Mouse (Mus musculus): ENCODE data around the gene Zfhx2. TPM values are rescaled to one million over a fixed set of nuclear protein-coding genes. Genes with fewer than 3 reads are reported as not detected.

The Zfhx2 gene
- polyA plus RNA-seq, 1 experiment from 2014 or later: 6.0 TPM

DNA sequence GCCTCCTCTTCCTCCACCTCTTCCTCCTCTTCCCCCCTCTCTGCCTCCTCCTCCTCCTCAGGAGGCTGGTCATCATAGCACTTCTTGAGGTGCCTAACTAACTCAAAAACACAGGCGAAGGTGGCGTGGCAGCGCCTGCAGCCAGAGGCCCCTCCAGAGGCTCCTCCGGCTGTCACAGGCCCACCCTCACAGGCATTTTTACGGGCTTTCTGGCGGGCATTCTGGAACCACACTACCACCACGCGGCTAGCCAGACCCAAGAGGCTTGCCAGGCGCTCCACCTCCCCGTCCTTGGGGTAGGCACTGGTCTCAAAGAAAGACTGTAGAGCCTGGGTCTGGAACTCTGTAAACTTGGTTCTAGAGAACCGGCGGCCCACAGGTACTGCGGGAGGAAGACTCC, 26.7 kb downstream of the Zfhx2 start:
- peaks cover 15% of the 10 kb centered on the region for H3K4me1 ChIP-seq (ENCODE audit: control insufficient read depth, insufficient read depth, low read length)
- 90% methylated on average over 13 of the region's 13 CpGs for WGBS
- H3K9me3 ChIP-seq (ENCODE audit: control insufficient read depth, low read depth, low read length): no peaks in the 10 kb centered on the region
- no peaks in the 10 kb centered on the region for H3K27me3 ChIP-seq (ENCODE audit: control insufficient read depth, insufficient read depth, low read length)
- no peak overlapping the region for H3K4me3 ChIP-seq (ENCODE audit: low read depth, low read length)
- H3K4me2 ChIP-seq (replicated peaks; ENCODE audit: low read depth, low read length): no peak overlapping the region
- no peak overlapping the region for H3K9ac ChIP-seq (replicated peaks; ENCODE audit: low read depth, low read length)
- no peak overlapping the region for H3K27ac ChIP-seq (ENCODE audit: low read length)
- peaks cover 3% of the 10 kb centered on the region for H3K36me3 ChIP-seq (ENCODE audit: control insufficient read depth, insufficient read depth, low read length)
- ATAC-seq (ENCODE audit: insufficient number of reproducible peaks, insufficient read depth, low FRiP score, low read depth): no peak

DNA sequence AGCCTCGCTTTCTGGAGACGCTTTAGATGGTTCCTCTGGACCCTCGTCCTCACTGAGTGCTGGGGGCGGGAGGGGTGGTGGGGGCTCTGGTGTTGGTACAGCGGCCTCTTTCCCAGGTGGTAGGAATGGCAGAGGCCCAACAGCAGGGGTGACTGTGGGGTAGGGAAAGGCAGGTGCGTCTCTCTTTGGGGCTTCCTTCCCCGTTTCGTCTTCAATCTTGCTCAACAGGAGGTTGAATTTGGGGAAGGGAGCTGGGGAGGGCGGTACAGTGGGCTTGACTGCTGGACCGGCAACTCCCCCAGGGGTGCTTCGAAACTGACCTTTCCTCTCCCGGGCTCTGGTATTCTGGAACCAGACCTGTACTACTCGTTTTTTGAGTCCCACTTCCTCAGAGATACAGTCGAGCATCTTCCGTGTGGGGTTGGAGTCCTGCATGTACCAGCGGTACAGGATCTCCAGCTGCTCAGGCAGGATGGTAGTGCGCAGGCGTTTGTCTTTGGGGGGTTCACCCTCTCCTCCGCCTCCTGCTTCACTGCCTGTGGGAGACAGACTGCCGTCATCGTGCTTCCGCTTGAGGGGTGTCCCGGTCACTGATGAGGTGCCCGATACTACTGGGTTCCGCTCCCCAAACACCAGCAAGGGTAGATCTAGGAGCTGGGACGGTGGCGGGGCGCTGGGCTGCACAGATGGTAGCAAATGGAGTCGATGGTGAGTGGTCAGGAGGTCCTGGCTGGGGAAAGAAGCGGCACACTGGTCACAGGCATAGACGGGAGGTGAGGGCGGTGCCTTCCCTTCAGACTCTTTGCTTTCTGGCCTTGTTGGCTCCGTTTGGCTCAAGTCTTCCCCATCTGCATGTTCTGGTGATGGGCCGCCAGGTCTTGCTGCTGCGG, 27.4 kb downstream of the Zfhx2 start:
- WGBS: 77% methylated on average over 35 of the region's 35 CpGs
- H3K4me1 ChIP-seq (ENCODE audit: control insufficient read depth, insufficient read depth, low read length): peaks cover 15% of the 10 kb centered on the region

DNA sequence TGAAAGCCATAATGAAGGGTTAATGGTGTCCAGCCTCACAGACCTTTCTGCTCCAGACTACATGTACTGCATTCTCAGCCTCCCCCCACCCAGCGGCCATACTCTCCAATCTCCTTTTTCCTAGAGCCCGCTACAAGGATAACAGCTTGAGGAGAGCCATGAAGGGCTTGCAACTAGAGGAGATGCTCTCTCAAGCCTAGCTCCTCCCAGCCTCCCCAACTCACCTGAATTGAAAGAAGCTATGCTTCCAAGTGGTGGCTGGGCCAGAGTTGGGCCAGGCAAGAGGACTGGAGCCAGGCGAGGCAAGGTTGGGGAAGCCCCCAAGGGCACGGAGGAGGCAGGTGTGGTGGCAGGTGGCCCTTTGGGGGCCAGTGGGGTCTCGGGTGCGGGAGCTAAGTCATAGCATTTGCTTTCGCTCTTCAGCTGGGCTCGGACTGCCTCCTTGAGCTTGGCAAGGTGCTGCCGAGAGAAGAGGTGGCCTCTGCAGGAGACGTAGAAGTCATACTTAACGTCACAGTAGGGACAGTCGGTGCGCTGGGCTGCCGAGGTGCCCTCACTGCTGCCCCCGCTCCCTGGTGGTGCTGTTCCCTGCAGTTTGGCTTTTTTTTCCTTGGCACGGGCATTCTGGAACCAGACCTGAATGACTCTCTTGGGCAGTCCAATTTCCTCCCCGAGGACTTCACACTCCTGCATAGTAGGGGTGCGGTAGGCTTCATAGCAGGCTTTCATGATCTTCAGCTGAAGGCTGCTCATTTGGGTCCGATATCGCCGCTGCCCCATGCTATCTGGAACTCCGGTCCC, 28.3 kb downstream of the Zfhx2 start:
- Histone ChIP-seq H3K9me3 (ENCODE audit: control insufficient read depth, low read depth, low read length) (no peaks in the 10 kb centered on the region), H3K4me1 (ENCODE audit: control insufficient read depth, insufficient read depth, low read length) (peaks cover 15% of the 10 kb centered on the region), H3K36me3 (ENCODE audit: control insufficient read depth, insufficient read depth, low read length) (peaks cover 3% of the 10 kb centered on the region), H3K27me3 (ENCODE audit: control insufficient read depth, insufficient read depth, low read length) (no peaks in the 10 kb centered on the region), H3K4me3 (ENCODE audit: low read depth, low read length) (no peak overlapping the region), H3K9ac (replicated peaks; ENCODE audit: low read depth, low read length) (no peak overlapping the region), H3K4me2 (replicated peaks; ENCODE audit: low read depth, low read length) (no peak overlapping the region), H3K27ac (ENCODE audit: low read length) (no peak overlapping the region)
- WGBS: 88% methylated on average over 22 of the region's 22 CpGs
- ATAC-seq (ENCODE audit: insufficient number of reproducible peaks, insufficient read depth, low FRiP score, low read depth): no peak

More for the DNA sequence above, 27.4 kb downstream of the Zfhx2 start:
- no peaks in the 10 kb centered on the region for H3K9me3 ChIP-seq (ENCODE audit: control insufficient read depth, low read depth, low read length)
- peaks cover 3% of the 10 kb centered on the region for H3K36me3 ChIP-seq (ENCODE audit: control insufficient read depth, insufficient read depth, low read length)
- H3K9ac ChIP-seq (replicated peaks; ENCODE audit: low read depth, low read length): no peak overlapping the region
- H3K4me2 ChIP-seq (replicated peaks; ENCODE audit: low read depth, low read length): no peak overlapping the region
- no peak for ATAC-seq (ENCODE audit: insufficient number of reproducible peaks, insufficient read depth, low FRiP score, low read depth)
- no peak overlapping the region for H3K4me3 ChIP-seq (ENCODE audit: low read depth, low read length)
- H3K27ac ChIP-seq (ENCODE audit: low read length): no peak overlapping the region
- H3K27me3 ChIP-seq (ENCODE audit: control insufficient read depth, insufficient read depth, low read length): no peaks in the 10 kb centered on the region

DNA sequence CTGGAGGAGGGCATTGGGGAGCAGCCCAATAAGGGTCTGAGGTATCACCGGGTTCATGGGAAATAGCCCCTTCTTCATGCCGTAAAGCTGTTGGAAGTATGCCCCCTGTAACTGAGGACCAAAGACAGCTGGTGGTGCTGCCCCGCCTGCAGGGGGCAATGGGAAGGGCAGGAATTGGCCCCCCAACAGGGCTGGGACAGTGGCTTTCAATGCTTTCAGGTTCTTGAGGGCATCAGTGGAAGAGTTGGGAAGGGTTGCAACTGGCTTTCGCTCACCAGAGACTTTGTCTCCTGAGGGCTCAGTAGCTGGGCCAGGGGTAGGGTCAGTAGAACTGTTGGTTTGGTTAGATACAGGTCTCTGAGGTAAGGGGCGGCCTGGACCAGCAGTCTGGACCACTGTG, 29.0 kb downstream of the Zfhx2 start:
- no peaks in the 10 kb centered on the region for H3K9me3 ChIP-seq (ENCODE audit: control insufficient read depth, low read depth, low read length)
- no peak overlapping the region for H3K4me3 ChIP-seq (ENCODE audit: low read depth, low read length)
- no peak for ATAC-seq (ENCODE audit: insufficient number of reproducible peaks, insufficient read depth, low FRiP score, low read depth)
- H3K4me1 ChIP-seq (ENCODE audit: control insufficient read depth, insufficient read depth, low read length): peaks cover 15% of the 10 kb centered on the region
- peak overlapping the region; percentile 20; the same call in 1 of the 2 replicates for H3K4me2 ChIP-seq (replicated peaks; ENCODE audit: low read depth, low read length)
- WGBS: 74% methylated on average over 5 of the region's 5 CpGs
- H3K27ac ChIP-seq (ENCODE audit: low read length): no peak overlapping the region
- H3K9ac ChIP-seq (replicated peaks; ENCODE audit: low read depth, low read length): no peak overlapping the region
- H3K27me3 ChIP-seq (ENCODE audit: control insufficient read depth, insufficient read depth, low read length): no peaks in the 10 kb centered on the region
- H3K36me3 ChIP-seq (ENCODE audit: control insufficient read depth, insufficient read depth, low read length): peaks cover 3% of the 10 kb centered on the region

DNA sequence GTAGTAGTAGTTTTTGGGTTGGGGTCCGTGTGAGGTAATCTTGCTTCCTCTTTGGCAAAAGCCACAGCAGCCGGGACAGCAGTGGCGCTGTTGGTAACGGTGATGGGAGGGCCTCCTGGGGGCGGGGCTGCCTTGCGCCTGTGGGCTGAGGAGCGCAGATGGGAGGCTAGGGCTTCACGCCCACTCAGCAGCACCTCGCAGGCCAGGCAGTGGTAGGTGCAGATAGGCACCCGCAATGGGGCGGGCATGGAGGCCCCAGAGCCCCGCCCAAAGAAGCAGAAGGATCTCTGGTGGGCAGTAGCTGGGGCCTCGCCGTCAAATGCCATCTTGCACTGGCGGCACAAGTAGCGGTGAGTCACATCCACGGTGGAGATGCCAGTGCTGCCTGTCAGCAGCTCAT, 29.5 kb downstream of the Zfhx2 start:
- H3K9ac ChIP-seq (replicated peaks; ENCODE audit: low read depth, low read length): no peak overlapping the region
- no peaks in the 10 kb centered on the region for H3K9me3 ChIP-seq (ENCODE audit: control insufficient read depth, low read depth, low read length)
- H3K27me3 ChIP-seq (ENCODE audit: control insufficient read depth, insufficient read depth, low read length): no peaks in the 10 kb centered on the region
- no peak overlapping the region for H3K27ac ChIP-seq (ENCODE audit: low read length)
- 0 out of 2 replicates have a peak overlapping the region, but pooled peaks have one; percentile 5 for H3K4me3 ChIP-seq (ENCODE audit: low read depth, low read length)
- H3K4me2 ChIP-seq (replicated peaks; ENCODE audit: low read depth, low read length): peak overlapping the region; percentile 20; the same call in 1 of the 2 replicates
- WGBS: 19% methylated on average over 17 of the region's 17 CpGs
- ATAC-seq (ENCODE audit: insufficient number of reproducible peaks, insufficient read depth, low FRiP score, low read depth): peak; percentile 85; the same call in 1 of the 2 replicates
- H3K4me1 ChIP-seq (ENCODE audit: control insufficient read depth, insufficient read depth, low read length): peaks cover 15% of the 10 kb centered on the region
- H3K36me3 ChIP-seq (ENCODE audit: control insufficient read depth, insufficient read depth, low read length): peaks cover 3% of the 10 kb centered on the region

DNA sequence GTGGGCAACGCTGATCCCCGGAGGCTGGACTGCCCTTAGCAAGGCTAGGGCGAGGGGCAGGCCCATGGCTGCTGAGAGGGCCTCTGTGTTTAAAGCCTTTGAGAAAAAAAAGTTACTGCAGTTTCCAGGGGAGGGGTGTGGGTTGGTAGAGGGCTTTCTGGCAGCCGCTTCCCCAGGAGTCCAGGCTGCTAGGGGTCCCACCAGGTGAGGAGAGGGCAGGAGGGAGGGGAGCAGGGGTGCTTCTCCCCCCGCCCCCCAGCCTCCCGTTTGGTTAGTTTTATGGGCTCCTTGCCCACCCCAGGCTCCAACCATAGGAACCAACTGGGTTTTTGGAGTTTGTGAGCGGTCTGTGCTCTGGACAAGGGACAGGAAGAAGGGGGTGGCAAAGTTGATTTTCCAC, 30.3 kb downstream of the Zfhx2 start:
- H3K36me3 ChIP-seq (ENCODE audit: control insufficient read depth, insufficient read depth, low read length): peaks cover 3% of the 10 kb centered on the region
- 44% methylated on average over 7 of the region's 7 CpGs for WGBS

DNA sequence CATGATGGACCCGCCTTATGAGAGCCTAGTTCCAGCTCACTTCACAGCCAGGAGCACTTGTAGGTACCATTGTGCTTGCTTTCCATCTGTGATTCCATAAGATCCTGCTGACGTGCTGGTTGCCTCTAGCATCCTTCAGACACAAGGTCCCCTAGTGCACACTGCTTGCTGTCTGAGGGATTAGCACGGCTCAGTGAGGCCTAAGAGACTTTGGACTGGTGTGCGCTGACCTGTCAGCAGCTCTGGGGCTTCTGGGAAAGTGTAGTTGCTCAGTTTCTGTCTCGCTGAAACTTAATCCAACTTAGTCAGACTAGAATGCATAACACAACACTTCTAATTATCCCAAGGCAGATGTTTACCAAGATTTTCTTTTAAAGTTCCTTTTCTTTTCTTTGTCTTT, 32.2 kb downstream of the Zfhx2 start:
- Histone ChIP-seq H3K4me2 (replicated peaks; ENCODE audit: low read depth, low read length) (no peak overlapping the region), H3K27ac (ENCODE audit: low read length) (no peak overlapping the region), H3K9ac (replicated peaks; ENCODE audit: low read depth, low read length) (no peak overlapping the region), H3K27me3 (ENCODE audit: control insufficient read depth, insufficient read depth, low read length) (no peaks in the 10 kb centered on the region), H3K4me1 (ENCODE audit: control insufficient read depth, insufficient read depth, low read length) (peaks cover 15% of the 10 kb centered on the region), H3K9me3 (ENCODE audit: control insufficient read depth, low read depth, low read length) (no peaks in the 10 kb centered on the region), H3K36me3 (ENCODE audit: control insufficient read depth, insufficient read depth, low read length) (peaks cover 3% of the 10 kb centered on the region), H3K4me3 (ENCODE audit: low read depth, low read length) (no peak overlapping the region)
- 66% methylated on average over 5 of the region's 5 CpGs for WGBS
- ATAC-seq (ENCODE audit: insufficient number of reproducible peaks, insufficient read depth, low FRiP score, low read depth): no peak

More for the DNA sequence above, 30.3 kb downstream of the Zfhx2 start:
- Histone ChIP-seq H3K4me3 (ENCODE audit: low read depth, low read length) (no peak overlapping the region), H3K27ac (ENCODE audit: low read length) (no peak overlapping the region), H3K27me3 (ENCODE audit: control insufficient read depth, insufficient read depth, low read length) (no peaks in the 10 kb centered on the region), H3K4me1 (ENCODE audit: control insufficient read depth, insufficient read depth, low read length) (peaks cover 15% of the 10 kb centered on the region), H3K9me3 (ENCODE audit: control insufficient read depth, low read depth, low read length) (no peaks in the 10 kb centered on the region), H3K4me2 (replicated peaks; ENCODE audit: low read depth, low read length) (no peak overlapping the region), H3K9ac (replicated peaks; ENCODE audit: low read depth, low read length) (no peak overlapping the region)
- ATAC-seq (ENCODE audit: insufficient number of reproducible peaks, insufficient read depth, low FRiP score, low read depth): no peak

DNA sequence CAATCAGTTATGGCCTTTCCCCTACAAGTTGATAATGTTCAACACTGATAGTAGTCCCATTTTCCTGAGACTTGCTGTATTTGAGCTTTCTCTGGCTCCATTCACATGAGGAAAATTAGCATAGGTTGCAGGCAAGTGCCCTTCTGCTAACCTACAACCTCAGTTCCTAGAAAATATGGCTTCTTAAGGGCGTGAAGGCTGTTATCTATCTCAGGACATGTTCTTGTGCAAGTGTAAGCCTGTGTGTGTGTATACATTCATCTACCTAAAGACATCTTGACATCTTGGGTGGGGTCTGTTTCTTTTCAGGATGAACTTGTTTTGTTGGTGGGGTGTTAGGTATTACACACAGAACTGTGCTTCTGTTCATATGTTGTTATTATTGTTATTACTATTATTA, 33.1 kb downstream of the Zfhx2 start:
- ATAC-seq (ENCODE audit: insufficient number of reproducible peaks, insufficient read depth, low FRiP score, low read depth): no peak
- Histone ChIP-seq H3K4me2 (replicated peaks; ENCODE audit: low read depth, low read length) (no peak overlapping the region), H3K4me3 (ENCODE audit: low read depth, low read length) (no peak overlapping the region), H3K9me3 (ENCODE audit: control insufficient read depth, low read depth, low read length) (no peaks in the 10 kb centered on the region), H3K36me3 (ENCODE audit: control insufficient read depth, insufficient read depth, low read length) (no peaks in the 10 kb centered on the region), H3K27me3 (ENCODE audit: control insufficient read depth, insufficient read depth, low read length) (no peaks in the 10 kb centered on the region), H3K9ac (replicated peaks; ENCODE audit: low read depth, low read length) (no peak overlapping the region), H3K4me1 (ENCODE audit: control insufficient read depth, insufficient read depth, low read length) (peaks cover 15% of the 10 kb centered on the region), H3K27ac (ENCODE audit: low read length) (no peak overlapping the region)
- WGBS: 79% methylated on average over 1 of the region's 1 CpGs

All from stomach, embryonic 14.5 days (tissue).